In genomic region chr9:65795651-65796050, GRCm38 (mm10) we compare ENCODE assay signal across 15 mouse cellular contexts.
"Had no signal": no experiment of that assay in that cellular context is flagged by ENCODE, and none has a peak within 500 bp of the region (broad histone marks: within the 10 kb centered on the region; RNA-seq: fewer than 3 reads in every experiment).

No protein-coding gene starts in this region.

- H3K27ac ChIP-seq: left cerebral cortex, adult 2 months; limb, embryonic 15.5 days; liver, embryonic 12.5 days; macrophage; midbrain, embryonic 15.5 days; neural tube, embryonic 12.5 days had no signal

- ATAC-seq: liver, embryonic 12.5 days; midbrain, embryonic 15.5 days had no signal

- H3K9me3 ChIP-seq: limb, embryonic 15.5 days; liver, embryonic 12.5 days; megakaryocyte, embryonic 14.5 days; midbrain, embryonic 15.5 days; neural tube, embryonic 12.5 days had no signal

- H3K36me3 ChIP-seq: midbrain, embryonic 15.5 days had no signal

- H3K4me3 ChIP-seq: left cerebral cortex, adult 2 months; limb, embryonic 15.5 days; liver, embryonic 12.5 days; megakaryocyte, embryonic 14.5 days; midbrain, embryonic 15.5 days; neural tube, embryonic 12.5 days had no signal

- H3K4me2 ChIP-seq: limb, embryonic 15.5 days; liver, embryonic 12.5 days; lung, embryonic 14.5 days; midbrain, embryonic 11.5 days; midbrain, embryonic 15.5 days; neural tube, embryonic 12.5 days had no signal

- DNase-seq: kidney, postnatal 10 days; kidney, postnatal 4 days; lung, embryonic 14.5 days; lung, postnatal 14 days; retina, postnatal 1 day; right cerebral cortex, postnatal 25 days; thymus, postnatal 36 days had no signal

- H3K9ac ChIP-seq: limb, embryonic 15.5 days; liver, embryonic 12.5 days; lung, embryonic 14.5 days; midbrain, embryonic 15.5 days; neural tube, embryonic 12.5 days had no signal

- H3K27me3 ChIP-seq: limb, embryonic 15.5 days; liver, embryonic 12.5 days; megakaryocyte, embryonic 14.5 days; midbrain, embryonic 15.5 days; neural tube, embryonic 12.5 days had no signal
